Mouse (Mus musculus) myocyte (in vitro differentiated cells): ENCODE measurements around the gene Scn4a. TPM values are rescaled to one million over a fixed set of nuclear protein-coding genes. Genes with fewer than 3 reads are reported as not detected.

Source experiments
- H3K27me3 ChIP-seq: one replicate; pipeline ENCODE4 v1.6.1; 2011; ENCODE audit not compliant: control insufficient read depth, insufficient read depth, insufficient read length
- H3K36me3 ChIP-seq: one replicate; pipeline ENCODE4 v1.6.1; 2011; ENCODE audit not compliant: control insufficient read depth, insufficient read depth
- H3K4me2 ChIP-seq: one replicate; pipeline ENCODE4 v1.6.1; 2011; ENCODE audit warnings: low read depth, control low read depth
- H3K4me3 ChIP-seq: one replicate; pipeline ENCODE4 v1.5.1; 2011; ENCODE audit warnings: mild to moderate bottlenecking, control low read depth, moderate library complexity
- H3K79me2 ChIP-seq: one replicate; pipeline ENCODE4 v1.6.1; 2011; ENCODE audit not compliant: control insufficient read depth, insufficient read depth
- H3ac ChIP-seq: one replicate; pipeline ENCODE4 v1.6.1; 2011; ENCODE audit not compliant: control insufficient read depth, insufficient read length
- CEBPB ChIP-seq: IDR thresholded peaks from 2 replicates; pipeline ENCODE4 v1.6.1; 2011; ENCODE audit warnings: mild to moderate bottlenecking, moderate library complexity; ENCODE audit not compliant: poor library complexity, insufficient read depth, severe bottlenecking
- E2F4 ChIP-seq: IDR thresholded peaks from one replicate; pipeline ENCODE4 v1.6.1; 2011; ENCODE audit warnings: mild to moderate bottlenecking, control low read depth, moderate library complexity; ENCODE audit not compliant: insufficient read depth
- MAX ChIP-seq: IDR thresholded peaks from one replicate; pipeline ENCODE4 v1.6.1; 2011; ENCODE audit warnings: low read depth, mild to moderate bottlenecking, control low read depth
- MYOD1 ChIP-seq, 3 experiments: IDR thresholded peaks; one replicate each; pipeline ENCODE4 v1.6.1; 2011; ENCODE audit warnings: control low read depth in 2 of 3, low read depth in 2 of 3, mild to moderate bottlenecking in 2 of 3, moderate library complexity in 1 of 3; ENCODE audit not compliant: insufficient read length in 2 of 3, control insufficient read depth in 1 of 3
- MYOG ChIP-seq, 3 experiments: IDR thresholded peaks; one replicate each; pipeline ENCODE4 v1.6.1; 2011; ENCODE audit warnings: control low read depth in 2 of 3, low read depth in 2 of 3, mild to moderate bottlenecking in 2 of 3; ENCODE audit not compliant: insufficient read length in 2 of 3, control insufficient read depth in 1 of 3, insufficient read depth in 1 of 3
- POLR2A ChIP-seq: IDR thresholded peaks from one replicate; pipeline ENCODE4 v1.6.1; 2011; ENCODE audit warnings: low read depth, mild to moderate bottlenecking, control low read depth, moderate library complexity; ENCODE audit not compliant: insufficient read length
- POLR2AphosphoS2 ChIP-seq: IDR thresholded peaks from one replicate; pipeline ENCODE4 v1.6.1; 2011; ENCODE audit warnings: low read depth, control low read depth; ENCODE audit not compliant: insufficient read length
- REST ChIP-seq: IDR thresholded peaks from one replicate; pipeline ENCODE4 v1.6.1; 2011; ENCODE audit warnings: mild to moderate bottlenecking, control low read depth, moderate library complexity; ENCODE audit not compliant: insufficient read depth, insufficient read length
- SRF ChIP-seq: IDR thresholded peaks from one replicate; pipeline ENCODE4 v1.6.1; 2011; ENCODE audit warnings: low read depth; ENCODE audit not compliant: control insufficient read depth, insufficient read length
- TCF12 ChIP-seq: IDR thresholded peaks from one replicate; pipeline ENCODE4 v1.6.1; 2011; ENCODE audit warnings: mild to moderate bottlenecking, control low read depth; ENCODE audit not compliant: poor library complexity, insufficient read depth, severe bottlenecking
- TCF3 ChIP-seq: IDR thresholded peaks from one replicate; pipeline ENCODE4 v1.6.1; 2011; ENCODE audit warnings: low read depth, control low read depth; ENCODE audit not compliant: insufficient read length
- USF1 ChIP-seq: IDR thresholded peaks from one replicate; pipeline ENCODE4 v1.6.1; 2011; ENCODE audit warnings: low read depth, mild to moderate bottlenecking, control low read depth, moderate library complexity
- polyA plus RNA-seq: library from polyadenylated mRNA; unstranded; fragments of >200 nt; fragmentation: generic; extraction: Trizol; gene quantifications from one replicate; pipeline ENCODE4 v1.2.1, GENCODE M21; 2012; ENCODE audit warnings: missing spikeins

Gene Scn4a
- polyA plus RNA-seq, 1 experiment = 15.3 TPM

DNA sequence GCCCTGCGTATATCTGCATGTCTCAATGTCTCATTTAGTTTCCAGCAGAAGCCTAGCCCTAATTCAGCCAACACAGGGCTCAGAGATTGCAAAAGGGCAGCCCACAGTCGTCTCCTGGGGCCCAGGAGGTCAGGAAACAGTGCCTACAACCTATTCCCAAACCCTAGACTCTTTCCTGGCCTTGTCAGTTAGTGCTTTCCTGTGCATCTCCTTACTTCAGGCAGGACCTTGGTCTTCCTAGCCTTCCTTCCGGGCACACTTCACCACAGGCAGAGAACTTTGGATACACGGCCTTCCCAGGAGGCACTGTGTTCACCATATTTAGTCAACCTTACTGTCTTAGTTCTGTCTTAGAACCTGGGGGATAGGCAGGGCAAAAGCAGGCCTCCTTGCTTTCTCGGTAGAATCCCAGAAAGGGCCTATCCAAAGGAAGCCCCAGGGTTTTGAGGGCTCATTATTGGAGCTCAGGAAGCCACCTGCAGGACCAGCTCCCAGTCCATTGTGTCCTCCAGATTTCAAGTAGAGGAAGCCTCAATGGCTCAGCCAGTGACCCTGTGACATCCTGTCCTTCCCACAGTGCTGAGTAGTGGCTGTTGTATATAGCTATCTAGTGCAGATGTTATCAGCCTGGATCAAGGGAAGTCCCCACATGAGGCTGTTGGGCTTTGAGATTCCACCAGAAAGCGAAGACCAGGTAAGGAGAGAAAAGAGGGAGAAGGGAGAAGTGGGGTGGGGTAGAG lies 30.1 kb upstream of the Scn4a start:
- Histone ChIP-seq H3K4me3 (no peak overlapping the region), H3K27me3 (peaks cover 17% of the 10 kb centered on the region), H3ac (no peak overlapping the region), H3K4me2 (no peak overlapping the region), H3K36me3 (no peaks in the 10 kb centered on the region), H3K79me2 (no peaks in the 10 kb centered on the region)
- TF ChIP-seq POLR2A = no peak
- no peak for TF ChIP-seq USF1
- TF ChIP-seq E2F4 = no peak
- TF ChIP-seq MYOG (IDR thresholded peaks at IDR 0.05; ENCODE audit: control insufficient read depth in 1 of 3, insufficient read depth in 1 of 3, insufficient read length in 2 of 3, low read depth in 2 of 3) = no peak
- TF ChIP-seq CEBPB = no peak
- no peak for TF ChIP-seq TCF3
- TF ChIP-seq MAX = no peak
- no peak for TF ChIP-seq POLR2AphosphoS2
- no peak for TF ChIP-seq SRF
- no peak for TF ChIP-seq MYOD1 (IDR thresholded peaks at IDR 0.05; ENCODE audit: control insufficient read depth in 1 of 3, insufficient read length in 2 of 3, low read depth in 2 of 3)
- TF ChIP-seq TCF12 = no peak
- no peak for TF ChIP-seq REST

DNA sequence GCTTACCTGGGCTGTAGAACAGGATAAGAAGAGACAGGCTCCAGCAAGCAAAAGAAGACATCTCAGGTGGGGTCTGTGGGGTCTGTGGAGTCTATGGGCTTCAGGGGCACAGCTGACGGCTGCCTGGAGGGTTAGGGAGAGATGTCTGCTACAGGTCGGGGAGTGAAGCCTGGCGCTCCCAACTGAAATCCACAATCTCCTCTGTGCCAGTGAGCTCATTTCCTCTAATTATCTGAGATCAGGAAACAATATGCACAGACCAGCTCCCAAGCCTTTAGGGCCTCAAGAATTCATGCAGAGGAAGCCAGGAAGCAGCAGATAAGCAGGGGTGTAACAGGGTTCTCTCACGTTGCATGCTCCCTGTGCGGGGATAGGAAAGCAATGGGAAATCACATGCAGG lies 29.3 kb upstream of the Scn4a start:
- no peak for TF ChIP-seq MAX
- no peak for TF ChIP-seq SRF

DNA sequence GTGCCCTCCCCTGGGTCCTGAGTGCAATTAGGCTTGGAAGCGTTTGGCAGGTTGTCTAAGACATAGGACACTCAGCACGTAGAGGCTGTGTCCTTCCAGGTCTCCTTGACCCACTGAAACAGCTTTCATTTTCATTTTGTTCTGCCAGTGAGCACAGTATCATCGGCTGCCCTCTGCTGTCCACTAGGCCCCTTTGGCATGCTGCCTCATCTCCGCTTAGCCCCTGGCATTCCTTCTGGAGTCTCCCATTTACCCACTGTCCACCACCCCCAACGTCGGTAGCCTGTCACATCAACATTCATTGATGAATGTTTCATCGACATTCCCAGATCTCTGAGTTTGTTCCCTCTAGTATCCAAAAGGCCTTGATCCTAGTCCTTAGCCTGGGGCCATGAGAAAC lies 28.8 kb upstream of the Scn4a start:
- TF ChIP-seq MYOG (IDR thresholded peaks at IDR 0.05; ENCODE audit: control insufficient read depth in 1 of 3, insufficient read depth in 1 of 3, insufficient read length in 2 of 3, low read depth in 2 of 3) (no peak), E2F4 (no peak), MYOD1 (IDR thresholded peaks at IDR 0.05; ENCODE audit: control insufficient read depth in 1 of 3, insufficient read length in 2 of 3, low read depth in 2 of 3) (no peak), TCF3 (no peak), REST (no peak)
- Histone ChIP-seq H3K27me3 (peaks cover 30% of the 10 kb centered on the region), H3ac (no peak overlapping the region), H3K79me2 (no peaks in the 10 kb centered on the region), H3K36me3 (no peaks in the 10 kb centered on the region), H3K4me3 (no peak overlapping the region), H3K4me2 (no peak overlapping the region)

More for the DNA sequence above, 29.3 kb upstream of the Scn4a start:
- Histone ChIP-seq H3K79me2 (no peaks in the 10 kb centered on the region), H3K27me3 (peaks cover 25% of the 10 kb centered on the region), H3K4me2 (no peak overlapping the region), H3K4me3 (no peak overlapping the region), H3ac (no peak overlapping the region), H3K36me3 (no peaks in the 10 kb centered on the region)

DNA sequence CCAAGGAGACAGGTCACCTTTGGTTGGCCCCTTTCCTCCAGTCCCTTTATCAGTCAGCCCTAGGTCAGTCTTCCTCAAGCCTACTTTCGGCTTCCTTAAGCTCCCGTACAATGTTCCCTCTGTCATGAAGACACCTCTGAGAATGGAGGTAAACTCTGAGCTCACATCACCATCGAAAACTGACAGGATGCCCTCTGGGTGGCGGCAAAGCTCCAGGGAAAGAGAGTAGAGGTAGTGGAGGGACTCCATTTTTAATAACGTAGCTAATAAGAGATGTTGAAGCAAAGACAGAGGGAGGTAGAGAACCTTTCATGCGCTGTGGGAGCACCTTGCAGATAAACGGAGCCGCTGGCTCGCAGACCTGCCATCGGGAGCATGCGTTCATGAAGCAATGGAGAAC lies 27.9 kb upstream of the Scn4a start:
- H3ac ChIP-seq = no peak overlapping the region
- no peak overlapping the region for H3K4me3 ChIP-seq
- H3K79me2 ChIP-seq = no peaks in the 10 kb centered on the region
- peaks cover 39% of the 10 kb centered on the region for H3K27me3 ChIP-seq
- H3K36me3 ChIP-seq = no peaks in the 10 kb centered on the region
- H3K4me2 ChIP-seq = no peak overlapping the region
- TF ChIP-seq REST (no peak), USF1 (no peak), TCF12 (no peak), POLR2A (no peak)

DNA sequence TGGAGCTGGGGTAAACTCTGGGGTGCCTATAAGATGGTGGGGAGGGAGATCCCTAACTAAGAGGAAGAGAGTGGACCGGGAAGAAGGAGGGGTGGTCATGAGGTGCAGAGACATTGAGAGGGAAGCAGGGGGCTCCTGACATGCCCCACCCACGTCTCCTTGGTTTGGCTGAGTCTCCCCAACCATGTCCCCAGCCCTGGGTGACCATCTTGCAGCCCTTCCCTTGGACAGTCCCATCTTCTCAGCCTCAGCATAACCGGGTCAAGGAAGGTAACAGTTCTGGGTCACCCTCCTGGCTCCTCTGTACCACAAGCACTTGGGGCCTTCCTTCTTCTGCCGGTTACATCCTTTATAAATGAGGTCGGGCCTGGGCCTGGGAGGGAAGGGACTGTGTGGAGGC lies 21.9 kb upstream of the Scn4a start:
- Histone ChIP-seq H3K4me3 (no peak overlapping the region), H3K4me2 (no peak overlapping the region), H3K79me2 (no peaks in the 10 kb centered on the region), H3ac (no peak overlapping the region), H3K27me3 (peaks cover 44% of the 10 kb centered on the region), H3K36me3 (no peaks in the 10 kb centered on the region)
- TF ChIP-seq MAX (no peak), POLR2A (no peak), CEBPB (no peak), SRF (no peak)

DNA sequence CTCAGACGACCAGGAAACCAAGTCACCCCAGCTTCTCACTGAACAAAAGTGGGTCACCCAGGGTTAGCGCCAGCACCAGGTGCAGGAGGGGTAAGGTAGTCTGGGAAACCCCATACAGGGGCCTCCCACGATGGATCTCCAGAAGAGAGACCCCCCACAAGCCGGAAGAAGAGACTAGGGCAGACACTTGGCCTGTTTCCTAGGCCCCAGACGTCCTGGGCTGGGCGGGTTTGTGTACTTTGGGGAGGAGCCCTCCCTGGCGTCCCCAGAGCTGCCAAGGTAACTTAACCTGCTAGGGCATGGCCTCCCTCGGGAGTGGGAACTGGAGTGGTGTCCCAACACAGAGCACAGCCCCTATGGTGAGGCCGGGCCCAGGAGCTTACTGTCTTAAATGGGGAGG lies 21.5 kb upstream of the Scn4a start:
- peaks cover 41% of the 10 kb centered on the region for H3K27me3 ChIP-seq
- TF ChIP-seq SRF = no peak
- no peak for TF ChIP-seq MYOD1 (IDR thresholded peaks at IDR 0.05; ENCODE audit: control insufficient read depth in 1 of 3, insufficient read length in 2 of 3, low read depth in 2 of 3)
- TF ChIP-seq POLR2AphosphoS2 = no peak
- no peak for TF ChIP-seq USF1
- no peak for TF ChIP-seq MYOG (IDR thresholded peaks at IDR 0.05; ENCODE audit: control insufficient read depth in 1 of 3, insufficient read depth in 1 of 3, insufficient read length in 2 of 3, low read depth in 2 of 3)
- no peak for TF ChIP-seq E2F4
- no peak for TF ChIP-seq POLR2A
- TF ChIP-seq CEBPB = no peak
- H3K79me2 ChIP-seq = no peaks in the 10 kb centered on the region
- H3K4me2 ChIP-seq = no peak overlapping the region
- no peak overlapping the region for H3ac ChIP-seq
- no peaks in the 10 kb centered on the region for H3K36me3 ChIP-seq
- H3K4me3 ChIP-seq = no peak overlapping the region
